Mouse (Mus musculus) neural tube, embryonic 15.5 days (tissue): ENCODE results near the gene Plekha5. TPM values are rescaled to one million over a fixed set of nuclear protein-coding genes. Genes with fewer than 3 reads are reported as not detected.
"Not testable (repeated sequence)": the region's sequence is repeated elsewhere in the genome, so short reads cannot be mapped to it uniquely, and the experiment has no call there.

Experiments used
- ATAC-seq: fragments of 200-750 bp; cut with Nextera tagmentation; 2 replicates; pipeline ENCODE4 v1.8.0; 2017; ENCODE audit warnings: mild to moderate bottlenecking, moderate TSS enrichment, moderate library complexity; ENCODE audit not compliant: low FRiP score
- H3K27ac ChIP-seq: fragments of 300-500 bp; sonication (generic); replicated peaks from 2 replicates; pipeline ENCODE4 v1.5.1; 2015; ENCODE audit warnings: mild to moderate bottlenecking, inconsistent platforms
- H3K27me3 ChIP-seq: fragments of 300-500 bp; sonication (generic); replicated peaks from 2 replicates; pipeline ENCODE4 v1.6.1; 2015; ENCODE audit warnings: inconsistent platforms
- H3K36me3 ChIP-seq: fragments of 300-500 bp; sonication (generic); 2 replicates; pipeline ENCODE4 v1.6.1; 2015; ENCODE audit warnings: inconsistent platforms
- H3K4me1 ChIP-seq: fragments of 300-500 bp; sonication (generic); 2 replicates; pipeline ENCODE4 v1.6.1; 2015; ENCODE audit warnings: inconsistent platforms
- H3K4me2 ChIP-seq: fragments of 300-500 bp; sonication (generic); 2 replicates; pipeline ENCODE4 v1.6.1; 2015; ENCODE audit warnings: inconsistent platforms, mild to moderate bottlenecking, moderate library complexity
- H3K4me3 ChIP-seq: fragments of 300-500 bp; sonication (generic); replicated peaks from 2 replicates; pipeline ENCODE4 v1.5.1; 2015; ENCODE audit warnings: mild to moderate bottlenecking, inconsistent platforms
- H3K9ac ChIP-seq: fragments of 300-500 bp; sonication (generic); replicated peaks from 2 replicates; pipeline ENCODE4 v1.6.1; 2015; ENCODE audit warnings: mild to moderate bottlenecking, inconsistent platforms
- H3K9me3 ChIP-seq: fragments of 300-500 bp; sonication (generic); replicated peaks from 2 replicates; pipeline ENCODE4 v1.6.1; 2016; ENCODE audit warnings: inconsistent platforms
- WGBS: fragments of 180-500 bp; shearing (Covaris S2); methylation state at CpG from one replicate; pipeline ENCODE4 v1.1.7; 2015; ENCODE audit warnings: mixed read lengths; 5-methylcytosine and 5-hydroxymethylcytosine counted together
- polyA plus RNA-seq: library from polyadenylated mRNA; unstranded; fragments of >200 nt; fragmentation: Nextera tagmentation; extraction: Ambion mirVana; gene quantifications from 2 replicates; pipeline ENCODE4 v1.2.1, GENCODE M21; 2015

The Plekha5 gene
- polyA plus RNA-seq, 1 experiment from 2014 or later, result 33.9 TPM

GRCm38 (mm10) chr6:140492043-140492442, 68.2 kb downstream of the Plekha5 start:
- Histone ChIP-seq H3K4me3 (no peak overlapping the region), H3K9me3 (no peaks in the 10 kb centered on the region), H3K4me2 (no peak overlapping the region), H3K27ac (no peak overlapping the region), H3K27me3 (no peaks in the 10 kb centered on the region), H3K4me1 (peaks cover 19% of the 10 kb centered on the region), H3K9ac (no peak overlapping the region), H3K36me3 (no peaks in the 10 kb centered on the region)
- ATAC-seq, result no peak
- 58% methylated on average over 6 of the region's 6 CpGs for WGBS

- WGBS, result 86% methylated on average over 3 of the region's 3 CpGs
- H3K4me1 ChIP-seq, result no peaks in the 10 kb centered on the region
- H3K27ac ChIP-seq, result no peak overlapping the region
- no peaks in the 10 kb centered on the region for H3K27me3 ChIP-seq
- no peaks in the 10 kb centered on the region for H3K9me3 ChIP-seq
- H3K4me2 ChIP-seq, result no peak overlapping the region
- H3K4me3 ChIP-seq, result no peak overlapping the region
- no peak for ATAC-seq
- no peaks in the 10 kb centered on the region for H3K36me3 ChIP-seq
- no peak overlapping the region for H3K9ac ChIP-seq
These were observed 74.2 kb downstream of the Plekha5 start for GRCm38 (mm10) chr6:140498074-140498473.

GRCm38 (mm10) chr6:140498958-140499357, 75.1 kb downstream of the Plekha5 start:
- Histone ChIP-seq H3K27me3 (no peaks in the 10 kb centered on the region), H3K27ac (no peak overlapping the region), H3K9me3 (no peaks in the 10 kb centered on the region), H3K4me1 (no peaks in the 10 kb centered on the region), H3K4me3 (no peak overlapping the region), H3K4me2 (no peak overlapping the region), H3K9ac (no peak overlapping the region), H3K36me3 (no peaks in the 10 kb centered on the region)
- WGBS, result 88% methylated on average over 4 of the region's 4 CpGs
- no peak for ATAC-seq

- not testable (repeated sequence) for H3K27ac ChIP-seq, H3K27me3 ChIP-seq, H3K4me1 ChIP-seq, H3K4me2 ChIP-seq, H3K36me3 ChIP-seq, H3K9ac ChIP-seq, H3K9me3 ChIP-seq, H3K4me3 ChIP-seq, ATAC-seq
- WGBS, result 72% methylated on average over 1 of the region's 1 CpGs
These were observed 77.0 kb downstream of the Plekha5 start for GRCm38 (mm10) chr6:140500829-140501228.

GRCm38 (mm10) chr6:140501841-140502240, 78.0 kb downstream of the Plekha5 start:
- Histone ChIP-seq H3K4me1 (no peaks in the 10 kb centered on the region), H3K9me3 (no peaks in the 10 kb centered on the region), H3K4me3 (no peak overlapping the region), H3K36me3 (no peaks in the 10 kb centered on the region), H3K4me2 (no peak overlapping the region), H3K27me3 (no peaks in the 10 kb centered on the region), H3K9ac (no peak overlapping the region), H3K27ac (no peak overlapping the region)
- WGBS, result 80% methylated on average over 7 of the region's 7 CpGs
- ATAC-seq, result no peak

- peaks cover 12% of the 10 kb centered on the region for H3K4me1 ChIP-seq
- no peak overlapping the region for H3K4me3 ChIP-seq
- ATAC-seq, result no peak
- H3K27me3 ChIP-seq, result no peaks in the 10 kb centered on the region
- H3K4me2 ChIP-seq, result no peak overlapping the region
- no peak overlapping the region for H3K27ac ChIP-seq
- WGBS, result 80% methylated on average over 9 of the region's 10 CpGs
- no peak overlapping the region for H3K9ac ChIP-seq
- no peaks in the 10 kb centered on the region for H3K36me3 ChIP-seq
- H3K9me3 ChIP-seq, result no peaks in the 10 kb centered on the region
These were observed 80.9 kb downstream of the Plekha5 start for GRCm38 (mm10) chr6:140504796-140505195.

- no peak for ATAC-seq
- 58% methylated on average over 3 of the region's 3 CpGs for WGBS
These were observed 83.8 kb downstream of the Plekha5 start for GRCm38 (mm10) chr6:140507605-140508004.

GRCm38 (mm10) chr6:140508475-140509150, 84.8 kb downstream of the Plekha5 start:
- ATAC-seq, result peak; percentile 50; the same call in 1 of the 2 replicates
- H3K36me3 ChIP-seq, result no peaks in the 10 kb centered on the region
- peaks cover 23% of the 10 kb centered on the region for H3K4me1 ChIP-seq
- no peaks in the 10 kb centered on the region for H3K27me3 ChIP-seq
- H3K4me2 ChIP-seq, result no peak overlapping the region
- 65% methylated on average over 13 of the region's 13 CpGs for WGBS
- H3K9me3 ChIP-seq, result no peaks in the 10 kb centered on the region
- H3K4me3 ChIP-seq, result no peak overlapping the region
- no peak overlapping the region for H3K9ac ChIP-seq
- H3K27ac ChIP-seq, result no peak overlapping the region

More at GRCm38 (mm10) chr6:140507605-140508004, 83.8 kb downstream of the Plekha5 start:
- Histone ChIP-seq H3K4me2 (no peak overlapping the region), H3K9ac (no peak overlapping the region), H3K36me3 (no peaks in the 10 kb centered on the region), H3K4me1 (peaks cover 18% of the 10 kb centered on the region), H3K9me3 (no peaks in the 10 kb centered on the region), H3K4me3 (no peak overlapping the region), H3K27ac (no peak overlapping the region), H3K27me3 (no peaks in the 10 kb centered on the region)

- H3K4me1 ChIP-seq, result peaks cover 23% of the 10 kb centered on the region
- no peaks in the 10 kb centered on the region for H3K9me3 ChIP-seq
- WGBS, result 35% methylated on average over 9 of the region's 9 CpGs
- H3K4me2 ChIP-seq, result no peak overlapping the region
- ATAC-seq, result 0 out of 2 replicates have a peak, but pooled peaks have one; percentile 2
- H3K27me3 ChIP-seq, result no peaks in the 10 kb centered on the region
- H3K9ac ChIP-seq, result no peak overlapping the region
- no peak overlapping the region for H3K4me3 ChIP-seq
- no peak overlapping the region for H3K27ac ChIP-seq
- no peaks in the 10 kb centered on the region for H3K36me3 ChIP-seq
These were observed 85.3 kb downstream of the Plekha5 start for GRCm38 (mm10) chr6:140509151-140509530.

- no peak overlapping the region for H3K4me3 ChIP-seq
- H3K9me3 ChIP-seq, result no peaks in the 10 kb centered on the region
- no peaks in the 10 kb centered on the region for H3K36me3 ChIP-seq
- WGBS, result 66% methylated on average over 1 of the region's 1 CpGs
- no peak for ATAC-seq
- peaks cover 27% of the 10 kb centered on the region for H3K4me1 ChIP-seq
- H3K27me3 ChIP-seq, result no peaks in the 10 kb centered on the region
- no peak overlapping the region for H3K9ac ChIP-seq
- H3K4me2 ChIP-seq, result no peak overlapping the region
- 0 out of 2 replicates have a peak overlapping the region, but pooled peaks have one; percentile 2 for H3K27ac ChIP-seq
These were observed 88.2 kb downstream of the Plekha5 start for GRCm38 (mm10) chr6:140512016-140512415.

GRCm38 (mm10) chr6:140512427-140512826, 88.6 kb downstream of the Plekha5 start:
- 59% methylated on average over 8 of the region's 8 CpGs for WGBS
- no peak for ATAC-seq
- Histone ChIP-seq H3K4me3 (no peak overlapping the region), H3K36me3 (no peaks in the 10 kb centered on the region), H3K27ac (0 out of 2 replicates have a peak overlapping the region, but pooled peaks have one; percentile 2), H3K4me1 (peaks cover 27% of the 10 kb centered on the region), H3K9me3 (no peaks in the 10 kb centered on the region), H3K4me2 (no peak overlapping the region), H3K27me3 (no peaks in the 10 kb centered on the region), H3K9ac (no peak overlapping the region)

- 18% methylated on average over 8 of the region's 8 CpGs for WGBS
- no peak overlapping the region for H3K4me2 ChIP-seq
- H3K27me3 ChIP-seq, result no peaks in the 10 kb centered on the region
- no peaks in the 10 kb centered on the region for H3K36me3 ChIP-seq
- H3K4me1 ChIP-seq, result peaks cover 21% of the 10 kb centered on the region
- no peak overlapping the region for H3K4me3 ChIP-seq
- H3K9me3 ChIP-seq, result no peaks in the 10 kb centered on the region
- H3K9ac ChIP-seq, result no peak overlapping the region
- ATAC-seq, result no peak
- H3K27ac ChIP-seq, result 0 out of 2 replicates have a peak overlapping the region, but pooled peaks have one; percentile 37
These were observed 90.6 kb downstream of the Plekha5 start for GRCm38 (mm10) chr6:140514205-140515110.
